Mouse (Mus musculus): ENCODE data around the gene Acot2. TPM values are rescaled to one million over a fixed set of nuclear protein-coding genes. Genes with fewer than 3 reads are reported as not detected.
A peak's percentile ranks its signal among the peaks of the same experiment; 100 is the strongest.
"Not testable (repeated sequence)": the region's sequence is repeated elsewhere in the genome, so short reads cannot be mapped to it uniquely, and the experiment has no call there.

The Acot2 gene
- total and polyA plus RNA-seq, 3 experiments: 9.8 to 13.0 TPM; not detected in 1

GRCm38 (mm10) chr12:83998341-83999107, 10.9 kb downstream of the Acot2 start:
- peaks cover 16 to 18% of the 10 kb centered on the region in 2 experiments for H3K4me1 ChIP-seq (ENCODE audit: control insufficient read depth in 1 of 2, insufficient read depth in 2 of 2, low read length in 2 of 2)
- H3K79me2 ChIP-seq (ENCODE audit: control insufficient read depth, insufficient read depth, low read length, poor library complexity): no peaks in the 10 kb centered on the region
- peak overlapping the region; percentile 13 for H3K9ac ChIP-seq (ENCODE audit: control insufficient read depth, low read depth, low read length, poor library complexity, severe bottlenecking)
- peak; percentile 47 for DNase-seq (ENCODE audit: low read depth, low spot score)
- peak overlapping the region; percentile 25 to 26 for H3K4me3 ChIP-seq (ENCODE audit: control insufficient read depth in 1 of 2, insufficient read depth in 1 of 2, low read depth in 2 of 2, low read length in 2 of 2)
- H3K27ac ChIP-seq (ENCODE audit: control insufficient read depth, low read depth, low read length): peak overlapping the region; percentile 15; the same call in 1 of the 2 replicates
- H3K9me3 ChIP-seq (replicated peaks; ENCODE audit: insufficient read depth, low read length): no peaks in the 10 kb centered on the region
- no peaks in the 10 kb centered on the region for H3K27me3 ChIP-seq (ENCODE audit: control insufficient read depth in 1 of 2, insufficient read depth in 2 of 2, low read length in 2 of 2)
- TF ChIP-seq MYC (IDR thresholded peaks at IDR 0.05; ENCODE audit: low read depth, low read length) (no peak), SIN3A (IDR thresholded peaks at IDR 0.05; ENCODE audit: low read length) (0 out of 2 replicates have a peak, but pooled peaks have one; percentile 9), TAL1 (IDR thresholded peaks at IDR 0.05; ENCODE audit: low read length) (no peak), ZC3H11A (IDR thresholded peaks at IDR 0.05; ENCODE audit: low read depth, low read length) (0 out of 2 replicates have a peak, but pooled peaks have one; percentile 8), EP300 (IDR thresholded peaks at IDR 0.05; ENCODE audit: low read depth in 1 of 2, low read length in 2 of 2) (peak in 1 of 2 experiments; percentile 15; a peak in 2 of 4 replicates)
- peaks cover 0 to 24% of the 10 kb centered on the region in 2 experiments; a peak in 3 of 4 replicates for H3K36me3 ChIP-seq (ENCODE audit: control insufficient read depth in 1 of 2, insufficient read depth in 2 of 2, low read length in 2 of 2)

- not testable (repeated sequence) for H3K79me2 ChIP-seq (ENCODE audit: control insufficient read depth, insufficient read depth, low read length, poor library complexity); H3K9me3 ChIP-seq (replicated peaks; ENCODE audit: insufficient read depth, low read length); H3K9ac ChIP-seq (ENCODE audit: control insufficient read depth, low read depth, low read length, poor library complexity, severe bottlenecking); H3K27me3 ChIP-seq (ENCODE audit: control insufficient read depth in 1 of 2, insufficient read depth in 2 of 2, low read length in 2 of 2)
- TF ChIP-seq EP300 (IDR thresholded peaks at IDR 0.05; ENCODE audit: low read depth in 1 of 2, low read length in 2 of 2): 0 out of 4 replicates have a peak, but pooled peaks of 1 of the 2 experiments have one; percentile 12
- peak; percentile 48; the same call in 1 of the 2 replicates for TF ChIP-seq USF1 (IDR thresholded peaks at IDR 0.05; ENCODE audit: low read depth, low read length)
- peak; percentile 40; the same call in 1 of the 2 replicates for TF ChIP-seq BHLHE40 (IDR thresholded peaks at IDR 0.05; ENCODE audit: borderline replicate concordance, low read depth, low read length)
- TF ChIP-seq ETS1 (IDR thresholded peaks at IDR 0.05; ENCODE audit: low read depth, low read length): peak; percentile 52
- peak overlapping the region; percentile 26 to 44; a peak in 2 of 4 replicates for H3K4me3 ChIP-seq (ENCODE audit: control insufficient read depth in 1 of 2, insufficient read depth in 1 of 2, low read depth in 2 of 2, low read length in 2 of 2)
- DNase-seq (ENCODE audit: low read depth, low spot score): peak; percentile 80
- peak overlapping the region; percentile 23 for H3K27ac ChIP-seq (ENCODE audit: control insufficient read depth, low read depth, low read length)
- H3K4me1 ChIP-seq (ENCODE audit: control insufficient read depth in 1 of 2, insufficient read depth in 2 of 2, low read length in 2 of 2): peaks cover 16 to 18% of the 10 kb centered on the region in 2 experiments
- H3K36me3 ChIP-seq (ENCODE audit: control insufficient read depth in 1 of 2, insufficient read depth in 2 of 2, low read length in 2 of 2): peaks cover 0 to 24% of the 10 kb centered on the region in 2 experiments; a peak in 2 of 4 replicates
Observed at GRCm38 (mm10) chr12:83999237-83999636, 11.6 kb downstream of the Acot2 start.

GRCm38 (mm10) chr12:84000418-84000817, 12.8 kb downstream of the Acot2 start:
- peak; percentile 82 for DNase-seq (ENCODE audit: low read depth, low spot score)
- no peak overlapping the region for H3K9ac ChIP-seq (ENCODE audit: control insufficient read depth, low read depth, low read length, poor library complexity, severe bottlenecking)
- H3K79me2 ChIP-seq (ENCODE audit: control insufficient read depth, insufficient read depth, low read length, poor library complexity): no peaks in the 10 kb centered on the region
- H3K4me3 ChIP-seq (ENCODE audit: control insufficient read depth in 1 of 2, insufficient read depth in 1 of 2, low read depth in 2 of 2, low read length in 2 of 2): peak overlapping the region in 1 of 2 experiments; percentile 11; a peak in 1 of 4 replicates
- H3K36me3 ChIP-seq (ENCODE audit: control insufficient read depth in 1 of 2, insufficient read depth in 2 of 2, low read length in 2 of 2): peaks cover 0 to 24% of the 10 kb centered on the region in 2 experiments; a peak in 2 of 4 replicates
- no peaks in the 10 kb centered on the region for H3K9me3 ChIP-seq (replicated peaks; ENCODE audit: insufficient read depth, low read length)
- no peaks in the 10 kb centered on the region for H3K27me3 ChIP-seq (ENCODE audit: control insufficient read depth in 1 of 2, insufficient read depth in 2 of 2, low read length in 2 of 2)
- peaks cover 16 to 18% of the 10 kb centered on the region in 2 experiments for H3K4me1 ChIP-seq (ENCODE audit: control insufficient read depth in 1 of 2, insufficient read depth in 2 of 2, low read length in 2 of 2)
- peak overlapping the region; percentile 72 for H3K27ac ChIP-seq (ENCODE audit: control insufficient read depth, low read depth, low read length)
- TF ChIP-seq MXI1 (IDR thresholded peaks at IDR 0.05; ENCODE audit: low read depth, low read length): no peak
- 0 out of 2 replicates have a peak, but pooled peaks have one; percentile 50 for TF ChIP-seq MYB (IDR thresholded peaks at IDR 0.05; ENCODE audit: low read depth, low read length)
- no peak for TF ChIP-seq UBTF (IDR thresholded peaks at IDR 0.05; ENCODE audit: borderline replicate concordance, insufficient read depth, low read depth, low read length)
- TF ChIP-seq RAD21 (IDR thresholded peaks at IDR 0.05; ENCODE audit: low read depth, low read length): no peak
- TF ChIP-seq NELFE (IDR thresholded peaks at IDR 0.05; ENCODE audit: low read depth, low read length): no peak
- peak; percentile 25; the same call in 1 of the 2 replicates for TF ChIP-seq MAFK (IDR thresholded peaks at IDR 0.05; ENCODE audit: borderline replicate concordance, low read depth, low read length)
- no peak for TF ChIP-seq SMC3 (IDR thresholded peaks at IDR 0.05; ENCODE audit: low read depth, low read length)
- TF ChIP-seq SIN3A (IDR thresholded peaks at IDR 0.05; ENCODE audit: low read length): peak; percentile 75; the same call in 1 of the 2 replicates
- no peak; the same call in 1 of the 2 replicates for TF ChIP-seq CHD2 (IDR thresholded peaks at IDR 0.05; ENCODE audit: low read length)
- peak; percentile 21; the same call in 1 of the 2 replicates for TF ChIP-seq ZKSCAN1 (IDR thresholded peaks at IDR 0.05; ENCODE audit: low read depth, low read length)
- TF ChIP-seq JUND (IDR thresholded peaks at IDR 0.05; ENCODE audit: low read depth, low read length): no peak
- no peak for TF ChIP-seq MAZ (IDR thresholded peaks at IDR 0.05; ENCODE audit: low read depth, low read length)
- TF ChIP-seq BHLHE40 (IDR thresholded peaks at IDR 0.05; ENCODE audit: borderline replicate concordance, low read depth, low read length): peak; percentile 66; the same call in 1 of the 2 replicates
- peak; percentile 90 for TF ChIP-seq GATA1 (IDR thresholded peaks at IDR 0.05; ENCODE audit: low read depth, low read length)
- TF ChIP-seq POLR2A (IDR thresholded peaks at IDR 0.05; ENCODE audit: control insufficient read depth in 1 of 2, insufficient read depth in 1 of 2, low read depth in 1 of 2, low read length in 2 of 2, poor library complexity in 1 of 2): no peak
- no peak for TF ChIP-seq ZC3H11A (IDR thresholded peaks at IDR 0.05; ENCODE audit: low read depth, low read length)
- no peak for TF ChIP-seq MAX (IDR thresholded peaks at IDR 0.05; ENCODE audit: low read length)
- no peak for TF ChIP-seq KAT2A (conservative IDR thresholded peaks at IDR 0.05; ENCODE audit: low read depth, low read length)
- no peak for TF ChIP-seq USF1 (IDR thresholded peaks at IDR 0.05; ENCODE audit: low read depth, low read length)
